Mouse (Mus musculus): ENCODE measurements around the gene Cenps. TPM values are rescaled to one million over a fixed set of nuclear protein-coding genes. Genes with fewer than 3 reads are reported as not detected.

Cenps gene
- total and polyA plus RNA-seq, 2 experiments from 2014 or later = 3.7 to 21.2 TPM

DNA sequence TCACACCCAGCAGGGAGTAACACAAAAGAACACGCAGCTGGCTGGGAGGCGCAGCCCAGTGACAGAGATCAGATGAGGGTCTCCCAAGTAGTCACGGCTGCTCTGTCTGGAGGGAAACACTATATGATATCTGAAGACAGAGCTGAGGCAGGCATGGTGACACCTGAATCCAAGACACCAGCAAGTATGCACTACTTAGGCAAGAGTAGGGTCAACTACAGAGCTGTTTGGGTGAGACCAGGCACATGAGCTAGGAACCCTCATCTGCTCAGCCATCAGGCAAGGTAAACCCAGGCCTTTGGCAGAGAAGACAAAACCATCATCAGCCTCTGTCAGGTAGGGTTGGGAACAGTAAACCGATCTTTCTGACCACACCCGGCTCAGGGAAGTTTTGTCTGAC is 4.0 kb downstream of the Cenps start:
- ATAC-seq (ENCODE audit: low FRiP score) (no peak), DNase-seq (ENCODE audit: low spot score) (no peak)
- no peak overlapping the region for H3K4me3 ChIP-seq (ENCODE audit: low read depth, low read length)
- H3K9me3 ChIP-seq (ENCODE audit: low read length) = no peaks in the 10 kb centered on the region
- H3K4me1 ChIP-seq (ENCODE audit: insufficient read depth, low read length) = peaks cover 4% of the 10 kb centered on the region; the same call in 1 of the 2 replicates
- WGBS = 86% methylated on average over 5 of the region's 5 CpGs
- no peak for TF ChIP-seq CTCF (IDR thresholded peaks at IDR 0.05)
- no peak overlapping the region for H3K4me2 ChIP-seq (ENCODE audit: low read depth, low read length, poor library complexity, severe bottlenecking)
- peaks cover 9% of the 10 kb centered on the region for H3K36me3 ChIP-seq (ENCODE audit: insufficient read depth, low read length)
- no peak overlapping the region for H3K9ac ChIP-seq (replicated peaks; ENCODE audit: low read length, poor library complexity, severe bottlenecking)
- H3K27ac ChIP-seq (ENCODE audit: low read depth, low read length) = no peak overlapping the region
- no peaks in the 10 kb centered on the region for H3K27me3 ChIP-seq (ENCODE audit: insufficient read depth, low read length)

DNA sequence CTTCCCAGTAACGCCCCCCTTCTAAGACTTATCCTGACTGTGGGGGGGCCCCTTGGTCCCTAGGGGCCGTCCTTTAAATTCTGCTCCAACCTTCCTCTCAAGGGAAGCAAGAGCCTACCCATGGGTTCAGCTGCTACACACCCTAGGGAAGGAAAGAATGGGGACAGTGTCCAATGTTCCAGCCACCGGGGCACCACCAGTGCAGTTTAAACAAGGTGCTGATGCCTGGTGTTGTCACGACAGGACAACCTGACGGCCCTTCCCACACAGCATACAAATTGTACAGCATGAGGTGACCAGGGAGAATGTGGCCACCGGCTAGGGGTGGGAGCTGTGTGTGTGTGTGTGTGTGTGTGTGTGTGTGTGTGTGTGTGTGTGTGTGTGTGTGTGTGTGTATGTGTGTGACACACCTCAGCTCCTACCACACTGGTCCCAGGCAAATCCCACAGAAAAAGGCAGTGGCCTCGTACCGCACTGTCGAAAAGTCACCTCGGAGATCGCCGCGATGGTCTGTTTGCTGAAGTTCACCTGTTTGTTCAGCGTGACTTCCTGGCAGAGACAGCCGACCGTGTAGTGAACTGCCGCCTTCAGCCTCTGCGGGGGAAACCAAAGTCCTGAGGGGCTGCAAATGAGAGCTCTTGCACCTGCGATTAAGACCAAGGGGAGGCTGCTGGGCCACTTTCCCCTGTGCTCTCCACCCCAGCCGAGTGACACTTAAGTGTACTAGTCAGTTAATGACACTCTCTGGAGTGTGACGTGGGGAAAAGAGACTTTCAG is 5.5 kb downstream of the Cenps start:
- Histone ChIP-seq H3K4me1 (ENCODE audit: insufficient read depth, low read length) (peaks cover 4% of the 10 kb centered on the region; the same call in 1 of the 2 replicates), H3K27me3 (ENCODE audit: insufficient read depth, low read length) (no peaks in the 10 kb centered on the region), H3K36me3 (ENCODE audit: insufficient read depth, low read length) (peaks cover 10% of the 10 kb centered on the region), H3K9me3 (ENCODE audit: low read length) (no peaks in the 10 kb centered on the region), H3K4me2 (ENCODE audit: low read depth, low read length, poor library complexity, severe bottlenecking) (no peak overlapping the region), H3K27ac (ENCODE audit: low read depth, low read length) (no peak overlapping the region), H3K4me3 (ENCODE audit: low read depth, low read length) (no peak overlapping the region), H3K9ac (replicated peaks; ENCODE audit: low read length, poor library complexity, severe bottlenecking) (no peak overlapping the region)
- no peak for ATAC-seq (ENCODE audit: low FRiP score)
- no peak for TF ChIP-seq CTCF (IDR thresholded peaks at IDR 0.05)
- WGBS = 91% methylated on average over 21 of the region's 21 CpGs
- DNase-seq (ENCODE audit: low spot score) = no peak

DNA sequence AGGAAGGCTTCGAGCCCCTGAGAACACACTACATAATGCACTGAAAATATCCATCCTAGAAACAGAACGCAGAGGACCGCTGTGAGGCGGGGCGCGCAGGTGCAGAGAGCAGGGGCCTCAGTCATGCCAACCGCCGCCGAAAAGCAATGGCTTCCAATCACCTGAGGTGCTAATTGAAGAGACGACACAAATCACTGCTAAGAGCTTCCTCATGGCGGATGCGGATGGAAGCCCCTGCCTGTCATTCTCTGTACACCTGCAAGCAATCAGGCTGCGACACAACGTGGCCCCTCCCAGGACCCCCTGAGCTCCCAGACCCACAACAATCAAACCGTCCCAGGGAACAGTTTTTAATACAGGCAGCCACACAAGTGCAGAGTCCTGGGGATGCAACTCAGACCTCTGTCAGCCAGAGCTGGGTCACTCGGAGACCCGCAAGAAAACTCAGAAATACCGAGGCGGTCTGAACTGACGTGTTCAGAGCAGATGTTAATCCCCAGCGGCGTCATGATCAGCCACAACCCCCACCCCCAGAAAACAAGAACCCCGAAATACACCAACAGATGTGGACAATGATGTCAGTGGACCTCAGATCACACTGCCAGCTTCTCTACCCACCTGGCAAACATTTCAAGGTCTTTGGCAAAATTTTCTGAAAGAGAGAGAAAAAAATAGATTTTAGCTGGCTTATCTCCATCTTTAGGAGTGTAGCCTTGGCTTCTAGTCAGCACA is 6.2 kb downstream of the Cenps start:
- no peak overlapping the region for H3K9ac ChIP-seq (replicated peaks; ENCODE audit: low read length, poor library complexity, severe bottlenecking)
- no peak for ATAC-seq (ENCODE audit: low FRiP score)
- no peak overlapping the region for H3K4me2 ChIP-seq (ENCODE audit: low read depth, low read length, poor library complexity, severe bottlenecking)
- no peaks in the 10 kb centered on the region for H3K9me3 ChIP-seq (ENCODE audit: low read length)
- H3K36me3 ChIP-seq (ENCODE audit: insufficient read depth, low read length) = peaks cover 10% of the 10 kb centered on the region
- H3K27me3 ChIP-seq (ENCODE audit: insufficient read depth, low read length) = no peaks in the 10 kb centered on the region
- no peak overlapping the region for H3K27ac ChIP-seq (ENCODE audit: low read depth, low read length)
- H3K4me3 ChIP-seq (ENCODE audit: low read depth, low read length) = no peak overlapping the region
- H3K4me1 ChIP-seq (ENCODE audit: insufficient read depth, low read length) = no peaks in the 10 kb centered on the region
- DNase-seq (ENCODE audit: low spot score) = no peak
- no peak for TF ChIP-seq CTCF (IDR thresholded peaks at IDR 0.05)
- 93% methylated on average over 23 of the region's 23 CpGs for WGBS

DNA sequence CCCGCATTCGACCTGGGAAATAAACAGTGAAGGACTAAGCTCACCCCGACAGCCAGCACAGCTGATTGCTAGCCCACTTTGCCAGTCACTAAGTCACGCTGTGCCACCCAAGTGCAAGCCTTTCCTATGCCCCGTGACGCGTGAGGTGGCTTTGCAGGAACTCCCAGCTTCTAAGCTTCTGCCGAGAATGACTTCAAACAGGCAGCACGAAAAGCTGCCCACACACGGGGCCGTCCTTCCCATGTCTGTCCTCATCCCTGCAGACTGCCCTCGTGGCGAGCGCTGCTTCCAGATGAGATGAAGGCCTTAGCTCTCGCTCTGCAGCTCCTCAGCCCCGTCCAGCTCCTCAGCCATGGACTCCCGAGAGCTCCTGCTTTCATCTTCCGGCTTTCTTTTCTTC is 9.0 kb downstream of the Cenps start:
- Histone ChIP-seq H3K9me3 (ENCODE audit: low read length) (no peaks in the 10 kb centered on the region), H3K36me3 (ENCODE audit: insufficient read depth, low read length) (peaks cover 10% of the 10 kb centered on the region), H3K27me3 (ENCODE audit: insufficient read depth, low read length) (no peaks in the 10 kb centered on the region), H3K9ac (replicated peaks; ENCODE audit: low read length, poor library complexity, severe bottlenecking) (no peak overlapping the region), H3K4me1 (ENCODE audit: insufficient read depth, low read length) (no peaks in the 10 kb centered on the region), H3K4me3 (ENCODE audit: low read depth, low read length) (no peak overlapping the region), H3K27ac (ENCODE audit: low read depth, low read length) (no peak overlapping the region), H3K4me2 (ENCODE audit: low read depth, low read length, poor library complexity, severe bottlenecking) (no peak overlapping the region)
- no peak for TF ChIP-seq CTCF (IDR thresholded peaks at IDR 0.05)
- ATAC-seq (ENCODE audit: low FRiP score) (no peak), DNase-seq (ENCODE audit: low spot score) (no peak)
- WGBS = 84% methylated on average over 18 of the region's 18 CpGs

DNA sequence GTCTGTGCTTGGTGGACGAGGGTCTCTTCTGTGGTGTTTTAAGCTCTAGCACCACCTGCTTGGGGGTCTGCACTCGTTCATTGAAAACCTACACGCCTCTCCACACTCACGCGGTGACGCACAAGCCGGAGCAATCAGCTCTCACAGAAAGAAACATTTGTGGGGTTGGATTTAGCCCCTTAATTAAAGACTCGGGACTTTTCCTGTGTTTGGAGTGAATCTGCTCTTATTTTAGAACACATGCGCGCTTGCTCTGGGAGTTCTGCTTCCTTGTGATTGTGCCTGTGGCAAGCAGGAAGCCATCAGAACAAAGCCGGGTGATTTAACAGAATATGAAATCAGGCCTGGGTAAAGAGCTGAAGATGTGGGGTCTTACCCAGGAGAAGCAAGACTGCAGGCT is 10.8 kb downstream of the Cenps start, which contains the start of gene Cort:
TSS of gene Cort (minus strand) at position 101 of the 400 bp plus-strand sequence.
- ATAC-seq (ENCODE audit: low FRiP score) (no peak), DNase-seq (ENCODE audit: low spot score) (no peak)
- H3K27ac ChIP-seq (ENCODE audit: low read depth, low read length) = no peak within 1 kb of the TSS
- H3K9me3 ChIP-seq (ENCODE audit: low read length) = no peaks in the 10 kb centered on the region
- no peaks in the 10 kb centered on the region for H3K27me3 ChIP-seq (ENCODE audit: insufficient read depth, low read length)
- no peak within 1 kb of the TSS for H3K9ac ChIP-seq (replicated peaks; ENCODE audit: low read length, poor library complexity, severe bottlenecking)
- H3K4me2 ChIP-seq (ENCODE audit: low read depth, low read length, poor library complexity, severe bottlenecking) = no peak within 1 kb of the TSS
- H3K36me3 ChIP-seq (ENCODE audit: insufficient read depth, low read length) = peaks cover 10% of the 10 kb centered on the region
- 83% methylated on average over 11 of the region's 11 CpGs for WGBS
- no peaks in the 10 kb centered on the region for H3K4me1 ChIP-seq (ENCODE audit: insufficient read depth, low read length)
- H3K4me3 ChIP-seq (ENCODE audit: low read depth, low read length) = no peak within 1 kb of the TSS
- no peak for TF ChIP-seq CTCF (IDR thresholded peaks at IDR 0.05)

DNA sequence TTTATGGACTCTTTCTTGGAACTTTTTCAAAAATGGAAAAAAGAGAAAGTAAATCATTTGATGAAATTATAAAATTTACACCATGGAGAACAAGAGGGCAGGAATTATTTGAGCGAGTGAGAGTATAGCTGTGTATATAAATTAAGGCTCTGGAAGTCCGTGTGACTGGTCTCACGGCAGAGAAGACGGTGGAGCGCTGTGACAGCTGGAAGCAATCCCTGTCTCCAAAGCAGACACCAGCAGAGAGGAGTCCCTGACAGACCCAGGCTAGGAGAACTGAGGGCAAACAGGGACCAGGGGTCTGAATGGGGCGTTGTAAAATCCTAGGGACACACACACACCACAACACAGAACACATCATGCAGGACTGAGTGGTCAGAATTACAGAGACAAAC is 11.3 kb downstream of the Cenps start:
- Histone ChIP-seq H3K27me3 (ENCODE audit: insufficient read depth, low read length) (no peaks in the 10 kb centered on the region), H3K4me1 (ENCODE audit: insufficient read depth, low read length) (no peaks in the 10 kb centered on the region), H3K4me3 (ENCODE audit: low read depth, low read length) (no peak overlapping the region), H3K9me3 (ENCODE audit: low read length) (no peaks in the 10 kb centered on the region), H3K4me2 (ENCODE audit: low read depth, low read length, poor library complexity, severe bottlenecking) (no peak overlapping the region), H3K36me3 (ENCODE audit: insufficient read depth, low read length) (peaks cover 7% of the 10 kb centered on the region), H3K9ac (replicated peaks; ENCODE audit: low read length, poor library complexity, severe bottlenecking) (no peak overlapping the region), H3K27ac (ENCODE audit: low read depth, low read length) (no peak overlapping the region)
- DNase-seq (ENCODE audit: low spot score) (no peak), ATAC-seq (ENCODE audit: low FRiP score) (no peak)
- WGBS = 81% methylated on average over 6 of the region's 6 CpGs
- TF ChIP-seq CTCF (IDR thresholded peaks at IDR 0.05) = no peak
